Mouse (Mus musculus): ENCODE data around the gene Ranbp10.

DNA sequence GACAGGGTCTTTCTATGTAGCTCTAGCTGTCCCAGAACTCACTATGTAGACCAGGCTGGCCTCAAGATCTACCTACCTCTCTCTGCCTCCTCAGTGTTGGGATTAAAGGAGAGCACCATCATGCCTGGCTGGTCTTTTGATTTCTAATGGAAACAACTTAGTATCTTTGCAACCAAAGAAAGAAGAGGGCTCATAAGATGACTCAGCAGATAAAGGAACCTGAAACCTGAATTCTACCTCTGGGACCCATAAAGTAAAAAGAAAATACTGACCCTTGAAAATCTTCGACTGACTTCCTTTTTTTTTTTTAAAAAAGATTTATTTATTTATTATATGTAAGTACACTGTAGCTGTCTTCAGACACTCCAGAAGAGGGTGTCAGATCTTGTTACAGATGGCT is 21.2 kb downstream of the Ranbp10 start:
- no peak for TF ChIP-seq TAL1 (IDR thresholded peaks at IDR 0.05; ENCODE audit: low read length)
- no peak for TF ChIP-seq GATA1 (IDR thresholded peaks at IDR 0.05; ENCODE audit: low read length)

Data from erythroblast, embryonic 14.5 days (primary cell).